Mouse (Mus musculus) CH12.LX (cell line): ENCODE measurements around the gene Trim60. TPM values are rescaled to one million over a fixed set of nuclear protein-coding genes. Genes with fewer than 3 reads are reported as not detected.

Experiments used
- DNase-seq: peaks from one replicate; pipeline ENCODE4 v3.0.0-alpha.2; 2013; ENCODE audit errors: extremely low read depth
- H3K27ac ChIP-seq: 2 replicates; pipeline ENCODE4 v1.5.1; 2012; ENCODE audit warnings: low read depth, mild to moderate bottlenecking, control low read depth, moderate library complexity; ENCODE audit not compliant: insufficient read depth
- H3K27me3 ChIP-seq: replicated peaks from 2 replicates; pipeline ENCODE3; 2012; ENCODE audit warnings: inconsistent platforms
- H3K36me3 ChIP-seq, 2 experiments: replicated peaks in 1 of 2; 2 replicates each; pipeline versions ENCODE3 to v1.6.1; 2012; ENCODE audit warnings: inconsistent platforms in 1 of 2, low read length in 1 of 2, mild to moderate bottlenecking in 1 of 2, mixed read lengths in 1 of 2, moderate library complexity in 1 of 2; ENCODE audit not compliant: control insufficient read depth in 1 of 2, insufficient read depth in 1 of 2
- H3K4me1 ChIP-seq, 2 experiments: 2 replicates each; pipeline ENCODE4 v1.6.1; 2012; ENCODE audit warnings: inconsistent platforms in 1 of 2, moderate library complexity in 1 of 2; ENCODE audit not compliant: insufficient read depth in 2 of 2, control insufficient read depth in 1 of 2
- H3K4me2 ChIP-seq: 2 replicates; pipeline ENCODE4 v1.6.1; 2012; ENCODE audit warnings: low read depth, mild to moderate bottlenecking, control low read depth; ENCODE audit not compliant: poor library complexity, insufficient read depth, severe bottlenecking
- H3K4me3 ChIP-seq, 3 experiments: fragments of 150-350 bp in 1 of 3; sonication (generic) in 1 of 3; replicated peaks in 1 of 3; 2 replicates each; pipeline versions ENCODE3 to v1.5.1; 2011 to 2012; ENCODE audit warnings: low read depth in 2 of 3, low read length in 2 of 3, mild to moderate bottlenecking in 2 of 3, moderate library complexity in 2 of 3, control low read depth in 1 of 3, improper control_type of control experiment in 1 of 3, inconsistent platforms in 1 of 3, mixed read lengths in 1 of 3; ENCODE audit not compliant: poor library complexity in 1 of 3
- H3K79me2 ChIP-seq: replicated peaks from 2 replicates; pipeline ENCODE4 v1.6.1; 2012; ENCODE audit warnings: mild to moderate bottlenecking, moderate library complexity; ENCODE audit not compliant: control insufficient read depth, poor library complexity, insufficient read depth, severe bottlenecking; ENCODE audit errors: extremely low read depth
- H3K9ac ChIP-seq: 2 replicates; pipeline ENCODE4 v1.6.1; 2012; ENCODE audit warnings: low read depth, mild to moderate bottlenecking, control low read depth, moderate library complexity; ENCODE audit not compliant: insufficient read depth
- H3K9me3 ChIP-seq: replicated peaks from 2 replicates; pipeline ENCODE3; 2012; ENCODE audit warnings: low read length, inconsistent platforms, mixed read lengths
- CHD1 ChIP-seq: IDR thresholded peaks from 2 replicates; pipeline ENCODE4 v1.6.1; 2012; ENCODE audit warnings: low read depth, low read length, improper control_type of control experiment, inconsistent platforms
- EP300 ChIP-seq: IDR thresholded peaks from 2 replicates; pipeline ENCODE4 v1.6.1; 2011; ENCODE audit warnings: low read length, improper control_type of control experiment
- ETS1 ChIP-seq: conservative IDR thresholded peaks from 2 replicates; pipeline ENCODE4 v1.6.1; 2012; ENCODE audit warnings: low read depth, mild to moderate bottlenecking, inconsistent platforms, low read length, improper control_type of control experiment, moderate library complexity
- GABPA ChIP-seq: IDR thresholded peaks from 2 replicates; pipeline ENCODE4 v1.6.1; 2012; ENCODE audit warnings: low read depth, low read length, improper control_type of control experiment, inconsistent platforms; ENCODE audit not compliant: insufficient replicate concordance
- HCFC1 ChIP-seq: IDR thresholded peaks from 2 replicates; pipeline ENCODE4 v1.6.1; 2012; ENCODE audit warnings: low read depth, mild to moderate bottlenecking, inconsistent platforms, low read length, improper control_type of control experiment
- IRF4 ChIP-seq: IDR thresholded peaks from 2 replicates; pipeline ENCODE4 v1.6.1; 2014; ENCODE audit warnings: low read depth, mild to moderate bottlenecking, inconsistent platforms, low read length, improper control_type of control experiment
- JUN ChIP-seq: IDR thresholded peaks from 2 replicates; pipeline ENCODE4 v1.6.1; 2011; ENCODE audit warnings: low read depth, mild to moderate bottlenecking, low read length, improper control_type of control experiment, moderate library complexity; ENCODE audit not compliant: insufficient read depth
- KAT2A ChIP-seq: IDR thresholded peaks from 2 replicates; pipeline ENCODE4 v1.6.1; 2012; ENCODE audit warnings: low read length, improper control_type of control experiment, inconsistent platforms; ENCODE audit not compliant: insufficient replicate concordance
- MAFK ChIP-seq: IDR thresholded peaks from 2 replicates; pipeline ENCODE4 v1.6.1; 2011; ENCODE audit warnings: low read length, improper control_type of control experiment; ENCODE audit not compliant: insufficient replicate concordance
- MAX ChIP-seq: IDR thresholded peaks from 2 replicates; pipeline ENCODE4 v1.6.1; 2011; ENCODE audit warnings: low read length, improper control_type of control experiment
- MAZ ChIP-seq: IDR thresholded peaks from 2 replicates; pipeline ENCODE4 v1.6.1; 2012; ENCODE audit warnings: low read depth, mild to moderate bottlenecking, inconsistent platforms, low read length, improper control_type of control experiment, moderate library complexity
- MEF2A ChIP-seq: IDR thresholded peaks from 2 replicates; pipeline ENCODE4 v1.6.1; 2014; ENCODE audit warnings: low read depth, mild to moderate bottlenecking, inconsistent platforms, low read length, improper control_type of control experiment, borderline replicate concordance
- MXI1 ChIP-seq: IDR thresholded peaks from 2 replicates; pipeline ENCODE4 v1.6.1; 2011; ENCODE audit warnings: mild to moderate bottlenecking, low read depth, low read length, improper control_type of control experiment
- MYC ChIP-seq: IDR thresholded peaks from 2 replicates; pipeline ENCODE4 v1.6.1; 2011; ENCODE audit warnings: low read depth, mild to moderate bottlenecking, improper control_type of control experiment, low read length
- PAX5 ChIP-seq: IDR thresholded peaks from 2 replicates; pipeline ENCODE4 v1.6.1; 2012; ENCODE audit warnings: low read length, inconsistent platforms, mixed read lengths
- RAD21 ChIP-seq: IDR thresholded peaks from 2 replicates; pipeline ENCODE4 v1.6.1; 2011; ENCODE audit warnings: low read depth, mild to moderate bottlenecking, low read length, improper control_type of control experiment, moderate library complexity
- SMC3 ChIP-seq: IDR thresholded peaks from 2 replicates; pipeline ENCODE4 v1.6.1; 2011; ENCODE audit warnings: low read depth, low read length, improper control_type of control experiment
- TBP ChIP-seq: conservative IDR thresholded peaks from 2 replicates; pipeline ENCODE4 v1.6.1; 2011; ENCODE audit warnings: low read depth, low read length, improper control_type of control experiment
- TCF12 ChIP-seq: IDR thresholded peaks from 2 replicates; pipeline ENCODE4 v1.6.1; 2014; ENCODE audit warnings: low read depth, mild to moderate bottlenecking, inconsistent platforms, low read length, improper control_type of control experiment
- USF2 ChIP-seq: conservative IDR thresholded peaks from 2 replicates; pipeline ENCODE4 v1.6.1; 2011; ENCODE audit warnings: low read depth, low read length, improper control_type of control experiment
- ZC3H11A ChIP-seq: IDR thresholded peaks from 2 replicates; pipeline ENCODE4 v1.6.1; 2012; ENCODE audit warnings: low read depth, mild to moderate bottlenecking, inconsistent platforms, low read length, improper control_type of control experiment
- ZKSCAN1 ChIP-seq: IDR thresholded peaks from 2 replicates; pipeline ENCODE4 v1.6.1; 2012; ENCODE audit warnings: low read depth, inconsistent platforms, low read length, improper control_type of control experiment, borderline replicate concordance
- dilution Hi-C: fragments of 300-500 bp; cut with MboI; formaldehyde crosslinking; loops from 2 replicates; pipeline ENCODE4 v1.14.3; 2020; ENCODE audit warnings: low sequenced_read_pairs; ENCODE audit not compliant: extremely low pct_unique_long_range_greater_than_20kb, extremely low pct_ligation_motif_present
- in situ Hi-C: fragments of 300-500 bp; cut with MboI; formaldehyde crosslinking; loops from 3 replicates; pipeline ENCODE4 v1.14.3; 2019; ENCODE audit warnings: low sequenced_read_pairs, low pct_ligation_motif_present, low pct_unique_long_range_greater_than_20kb, mixed read lengths
- polyA plus RNA-seq: library from polyadenylated mRNA; unstranded; fragments of >175 nt; gene quantifications from 2 replicates; pipeline ENCODE4 v1.2.1, GENCODE M21; 2012; ENCODE audit warnings: low read depth; ENCODE audit not compliant: insufficient read length
- total RNA-seq, 2 experiments: library from RNA; depleted of rRNA; stranded (reverse); fragments of 300-350 nt in 1 of 2; fragments of >200 nt in 1 of 2; gene quantifications; 2 replicates each; pipeline ENCODE4 v1.2.3; 2012 to 2014

Trim60 gene
- total and polyA plus RNA-seq, 3 experiments: not detected

- Histone ChIP-seq H3K79me2 (no peaks in the 10 kb centered on the region), H3K27ac (no peak overlapping the region), H3K36me3 (no peaks in the 10 kb centered on the region), H3K27me3 (no peaks in the 10 kb centered on the region), H3K9me3 (no peaks in the 10 kb centered on the region), H3K9ac (no peak overlapping the region), H3K4me2 (no peak overlapping the region), H3K4me3 (no peak overlapping the region), H3K4me1 (peaks cover 0 to 3% of the 10 kb centered on the region in 2 experiments; a peak in 2 of 4 replicates)
- dilution Hi-C loops: no loop called here
- no peak for TF ChIP-seq USF2
- no peak for TF ChIP-seq MAX
- no peak for TF ChIP-seq MAFK
- TF ChIP-seq HCFC1: no peak
- no peak for TF ChIP-seq JUN
- no peak for TF ChIP-seq ZC3H11A
- TF ChIP-seq SMC3: no peak
- TF ChIP-seq MAZ: no peak
- no peak for TF ChIP-seq CHD1
- TF ChIP-seq MXI1: no peak
- no peak for TF ChIP-seq EP300
- in situ Hi-C loops: no loop called here
- no peak for DNase-seq
These were observed 12.5 kb upstream of the Trim60 start for GRCm38 (mm10) chr8:65030735-65031485.

- no peak overlapping the region for H3K9ac ChIP-seq
- H3K27ac ChIP-seq: no peak overlapping the region
- H3K27me3 ChIP-seq: no peaks in the 10 kb centered on the region
- H3K9me3 ChIP-seq: no peaks in the 10 kb centered on the region
- no peak overlapping the region for H3K4me3 ChIP-seq
- in situ Hi-C loops: no loop called here
- H3K36me3 ChIP-seq: no peaks in the 10 kb centered on the region
- H3K4me2 ChIP-seq: no peak overlapping the region
- TF ChIP-seq CHD1 (no peak), TBP (no peak), MEF2A (no peak), IRF4 (no peak), KAT2A (no peak), MAZ (no peak), JUN (no peak), TCF12 (no peak), ETS1 (no peak), HCFC1 (no peak), MAX (no peak), PAX5 (no peak), MXI1 (no peak), ZC3H11A (no peak), MAFK (no peak), RAD21 (no peak), MYC (no peak), USF2 (no peak), ZKSCAN1 (no peak), GABPA (no peak)
- peaks cover 0 to 3% of the 10 kb centered on the region in 2 experiments; a peak in 1 of 4 replicates for H3K4me1 ChIP-seq
- H3K79me2 ChIP-seq: no peaks in the 10 kb centered on the region
- no peak for DNase-seq
- dilution Hi-C loops: no loop called here
These were observed 11.4 kb upstream of the Trim60 start for GRCm38 (mm10) chr8:65029776-65030175.
